Mouse (Mus musculus) forebrain, embryonic 11.5 days (tissue): ENCODE results near the gene Ncaph2. TPM values are rescaled to one million over a fixed set of nuclear protein-coding genes. Genes with fewer than 3 reads are reported as not detected.

ENCODE experiments used
- ATAC-seq: fragments of 200-750 bp; cut with Nextera tagmentation; replicated peaks from 2 replicates; pipeline ENCODE4 v1.8.0; 2017; ENCODE audit warnings: moderate TSS enrichment; ENCODE audit not compliant: low FRiP score
- DNase-seq: peaks from one replicate; pipeline ENCODE4 v3.0.0-alpha.2; 2017; ENCODE audit warnings: low spot score
- H3K27ac ChIP-seq: fragments of 300-500 bp; sonication (generic); 2 replicates; pipeline ENCODE4 v1.5.1; 2014; ENCODE audit warnings: low read depth, low read length
- H3K27me3 ChIP-seq: fragments of 300-500 bp; sonication (generic); 2 replicates; pipeline ENCODE4 v1.6.1; 2014; ENCODE audit warnings: mild to moderate bottlenecking, low read length, mixed read lengths; ENCODE audit not compliant: control insufficient read depth, insufficient read depth
- H3K36me3 ChIP-seq: fragments of 300-500 bp; sonication (generic); 2 replicates; pipeline ENCODE4 v1.6.1; 2014; ENCODE audit warnings: mild to moderate bottlenecking, low read length, moderate library complexity, mixed read lengths; ENCODE audit not compliant: control insufficient read depth, insufficient read depth
- H3K4me1 ChIP-seq: fragments of 300-500 bp; sonication (generic); replicated peaks from 2 replicates; pipeline ENCODE4 v1.6.1; 2014; ENCODE audit warnings: low read length, mixed read lengths; ENCODE audit not compliant: control insufficient read depth, insufficient read depth
- H3K4me2 ChIP-seq: fragments of 300-500 bp; sonication (generic); 2 replicates; pipeline ENCODE4 v1.6.1; 2014; ENCODE audit warnings: low read depth, mild to moderate bottlenecking, low read length, moderate library complexity, mixed read lengths; ENCODE audit not compliant: severe bottlenecking
- H3K4me3 ChIP-seq: fragments of 300-500 bp; sonication (generic); 2 replicates; pipeline ENCODE4 v1.5.1; 2014; ENCODE audit warnings: low read depth, low read length
- H3K9ac ChIP-seq: fragments of 300-500 bp; sonication (generic); 2 replicates; pipeline ENCODE4 v1.6.1; 2014; ENCODE audit warnings: low read length
- H3K9me3 ChIP-seq: fragments of 300-500 bp; sonication (generic); 2 replicates; pipeline ENCODE4 v1.6.1; 2016; ENCODE audit warnings: low read length, mixed read lengths; ENCODE audit not compliant: control insufficient read depth
- WGBS: fragments of 180-500 bp; shearing (Covaris S2); extraction: QIAGEN DNeasy Blood & Tissue Kit; methylation state at CpG from one replicate; pipeline ENCODE4 v1.1.7; 2014; 5-methylcytosine and 5-hydroxymethylcytosine counted together
- polyA plus RNA-seq: library from polyadenylated mRNA; unstranded; fragments of >200 nt; fragmentation: Nextera tagmentation; extraction: Ambion mirVana; gene quantifications from 2 replicates; pipeline ENCODE4 v1.2.1, GENCODE M21; 2014

Gene Ncaph2
- polyA plus RNA-seq, 1 experiment from 2014 or later, result 191 TPM

GRCm38 (mm10) chr15:89373762-89374248 is 18.3 kb downstream of the Ncaph2 start, which contains the start of gene Sco2:
TSS of gene Sco2 (minus strand) at chr15:89373846.
- Histone ChIP-seq H3K9ac (peak within 1 kb of the TSS; percentile 83), H3K4me3 (peak within 1 kb of the TSS; percentile 63), H3K36me3 (peaks cover 17% of the 10 kb centered on the region), H3K27me3 (peaks cover 28% of the 10 kb centered on the region), H3K9me3 (no peaks in the 10 kb centered on the region), H3K27ac (peak within 1 kb of the TSS; percentile 80), H3K4me2 (peak within 1 kb of the TSS; percentile 89), H3K4me1 (peaks cover 7% of the 10 kb centered on the region)
- peak; percentile 98 for DNase-seq
- peak; percentile 78 for ATAC-seq
- WGBS, result 0% methylated on average over 40 of the region's 42 CpGs

- Histone ChIP-seq H3K4me1 (peaks cover 12% of the 10 kb centered on the region), H3K27ac (no peak overlapping the region; the same call in 1 of the 2 replicates), H3K27me3 (peaks cover 34% of the 10 kb centered on the region), H3K36me3 (peaks cover 17% of the 10 kb centered on the region), H3K4me3 (peak overlapping the region; percentile 63), H3K9me3 (no peaks in the 10 kb centered on the region), H3K9ac (peak overlapping the region; percentile 83), H3K4me2 (peak overlapping the region; percentile 89)
- no peak; the same call in 1 of the 2 replicates for ATAC-seq
- WGBS, result 48% methylated on average over 9 of the region's 9 CpGs
- DNase-seq, result no peak
Measured at GRCm38 (mm10) chr15:89374340-89374739, 18.8 kb downstream of the Ncaph2 start.

- Histone ChIP-seq H3K9me3 (no peaks in the 10 kb centered on the region), H3K9ac (no peak overlapping the region), H3K27ac (no peak overlapping the region), H3K4me3 (no peak overlapping the region), H3K4me2 (no peak overlapping the region), H3K36me3 (peaks cover 15% of the 10 kb centered on the region), H3K27me3 (peaks cover 39% of the 10 kb centered on the region), H3K4me1 (peaks cover 13% of the 10 kb centered on the region)
- ATAC-seq, result no peak
- 90% methylated on average over 17 of the region's 17 CpGs for WGBS
- DNase-seq, result peak; percentile 52
Measured at GRCm38 (mm10) chr15:89374801-89375534, 19.4 kb downstream of the Ncaph2 start.

GRCm38 (mm10) chr15:89376040-89376439 is 20.5 kb downstream of the Ncaph2 start:
- DNase-seq (no peak), ATAC-seq (no peak)
- 81% methylated on average over 7 of the region's 7 CpGs for WGBS
- Histone ChIP-seq H3K4me2 (no peak overlapping the region), H3K27ac (no peak overlapping the region), H3K9ac (no peak overlapping the region), H3K9me3 (no peaks in the 10 kb centered on the region), H3K27me3 (peaks cover 42% of the 10 kb centered on the region), H3K36me3 (peaks cover 7% of the 10 kb centered on the region; the same call in 1 of the 2 replicates), H3K4me1 (peaks cover 13% of the 10 kb centered on the region), H3K4me3 (no peak overlapping the region)

GRCm38 (mm10) chr15:89376957-89377356 is 21.4 kb downstream of the Ncaph2 start, which contains the start of gene Tymp:
TSS of gene Tymp (minus strand) at chr15:89377039.
- DNase-seq (no peak), ATAC-seq (no peak)
- peaks cover 42% of the 10 kb centered on the region for H3K27me3 ChIP-seq
- no peak within 1 kb of the TSS for H3K4me3 ChIP-seq
- no peaks in the 10 kb centered on the region for H3K9me3 ChIP-seq
- peaks cover 1% of the 10 kb centered on the region; the same call in 1 of the 2 replicates for H3K36me3 ChIP-seq
- no peak within 1 kb of the TSS for H3K27ac ChIP-seq
- 16% methylated on average over 16 of the region's 16 CpGs for WGBS
- no peak within 1 kb of the TSS for H3K4me2 ChIP-seq
- H3K9ac ChIP-seq, result no peak within 1 kb of the TSS
- H3K4me1 ChIP-seq, result peaks cover 13% of the 10 kb centered on the region

GRCm38 (mm10) chr15:89377362-89377761 is 21.8 kb downstream of the Ncaph2 start:
- H3K4me2 ChIP-seq, result no peak overlapping the region
- DNase-seq (no peak), ATAC-seq (no peak)
- no peaks in the 10 kb centered on the region for H3K36me3 ChIP-seq
- H3K4me1 ChIP-seq, result peaks cover 13% of the 10 kb centered on the region
- no peak overlapping the region for H3K27ac ChIP-seq
- H3K9me3 ChIP-seq, result no peaks in the 10 kb centered on the region
- H3K9ac ChIP-seq, result no peak overlapping the region
- H3K27me3 ChIP-seq, result peaks cover 42% of the 10 kb centered on the region
- H3K4me3 ChIP-seq, result no peak overlapping the region
- WGBS, result 7% methylated on average over 18 of the region's 18 CpGs

GRCm38 (mm10) chr15:89377938-89378828 is 22.7 kb downstream of the Ncaph2 start:
- peak overlapping the region; percentile 35 for H3K4me3 ChIP-seq
- ATAC-seq, result no peak
- H3K4me1 ChIP-seq, result peaks cover 13% of the 10 kb centered on the region
- H3K4me2 ChIP-seq, result peak overlapping the region; percentile 68
- H3K27me3 ChIP-seq, result peaks cover 42% of the 10 kb centered on the region
- no peaks in the 10 kb centered on the region for H3K36me3 ChIP-seq
- H3K9me3 ChIP-seq, result no peaks in the 10 kb centered on the region
- 12% methylated on average over 46 of the region's 46 CpGs for WGBS
- H3K27ac ChIP-seq, result no peak overlapping the region
- DNase-seq, result no peak
- H3K9ac ChIP-seq, result peak overlapping the region; percentile 43; the same call in 1 of the 2 replicates

GRCm38 (mm10) chr15:89378831-89379401 is 23.4 kb downstream of the Ncaph2 start, which contains the start of gene Odf3b:
TSS of gene Odf3b (minus strand) at chr15:89379282.
- Histone ChIP-seq H3K9ac (peak within 1 kb of the TSS; percentile 43; the same call in 1 of the 2 replicates), H3K27me3 (peaks cover 42% of the 10 kb centered on the region), H3K4me1 (peaks cover 13% of the 10 kb centered on the region), H3K4me3 (peak within 1 kb of the TSS; percentile 35), H3K4me2 (peak within 1 kb of the TSS; percentile 68), H3K27ac (no peak within 1 kb of the TSS), H3K9me3 (no peaks in the 10 kb centered on the region), H3K36me3 (no peaks in the 10 kb centered on the region)
- DNase-seq (no peak), ATAC-seq (no peak)
- under 1% methylated on average over 33 of the region's 33 CpGs for WGBS
